Mouse (Mus musculus): ENCODE measurements at regions not wholly inside any gene's neighbourhood (a gene's known extent, or its start where the extent isn't known, plus 50 kb on each side); places are given as distances from the start of the nearest gene placed in this dataset.

- no peaks in the 10 kb centered on the region for H3K27me3 ChIP-seq (ENCODE audit: insufficient read depth, low read length)
- peak; percentile 61 for TF ChIP-seq CTCF (IDR thresholded peaks at IDR 0.05; ENCODE audit: low read depth)
- peak; percentile 18 for DNase-seq (ENCODE audit: low spot score)
- no peak overlapping the region for H3K4me2 ChIP-seq (ENCODE audit: low read length)
- no peaks in the 10 kb centered on the region for H3K9me3 ChIP-seq (replicated peaks; ENCODE audit: low read length)
- ATAC-seq (replicated peaks; ENCODE audit: low FRiP score, low read depth), result no peak
- no peak overlapping the region for H3K27ac ChIP-seq
- no peaks in the 10 kb centered on the region for H3K4me1 ChIP-seq (replicated peaks; ENCODE audit: insufficient read depth, low read length)
- no peaks in the 10 kb centered on the region for H3K36me3 ChIP-seq (ENCODE audit: insufficient read depth, low read length)
- WGBS, result 65% methylated on average over 1 of the region's 1 CpGs
- H3K4me3 ChIP-seq (replicated peaks; ENCODE audit: low read depth, low read length), result no peak overlapping the region
- no peak overlapping the region for H3K9ac ChIP-seq (ENCODE audit: low read depth, low read length)
Measured at GRCm38 (mm10) chr8:31518903-31519302, 1909.6 kb upstream of the 5930422O12Rik start.

DNA sequence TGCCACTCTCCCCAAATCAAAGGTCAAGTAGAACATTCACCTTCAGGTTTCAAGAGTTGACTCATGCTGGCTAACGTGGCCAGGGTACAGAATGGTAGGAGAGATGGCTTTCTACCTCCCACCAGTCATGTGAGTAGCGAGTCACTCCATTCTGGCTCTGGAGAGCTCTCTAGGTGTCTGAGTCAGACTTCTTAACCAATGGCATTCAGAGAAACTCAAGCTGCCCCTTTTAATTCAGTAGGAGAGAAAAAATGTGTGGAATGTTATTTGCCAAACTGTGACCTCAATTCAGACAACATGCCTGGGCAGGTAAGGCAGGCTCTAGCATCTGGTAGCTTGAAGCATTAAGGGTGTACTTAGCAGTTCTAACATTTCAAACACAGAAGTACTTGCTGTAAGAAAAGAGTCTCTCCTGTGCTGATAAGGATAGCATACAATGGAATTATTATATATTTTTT is 1907.5 kb upstream of the 5930422O12Rik start:
- Histone ChIP-seq H3K36me3 (ENCODE audit: insufficient read depth, low read length) (no peaks in the 10 kb centered on the region), H3K4me2 (ENCODE audit: low read length) (no peak overlapping the region), H3K9ac (ENCODE audit: low read depth, low read length) (no peak overlapping the region), H3K4me1 (replicated peaks; ENCODE audit: insufficient read depth, low read length) (no peaks in the 10 kb centered on the region), H3K4me3 (replicated peaks; ENCODE audit: low read depth, low read length) (no peak overlapping the region), H3K27me3 (ENCODE audit: insufficient read depth, low read length) (no peaks in the 10 kb centered on the region), H3K9me3 (replicated peaks; ENCODE audit: low read length) (no peaks in the 10 kb centered on the region), H3K27ac (no peak overlapping the region)
- no peak for TF ChIP-seq CTCF (IDR thresholded peaks at IDR 0.05; ENCODE audit: low read depth)
- 52% methylated on average over 2 of the region's 2 CpGs for WGBS
- ATAC-seq (replicated peaks; ENCODE audit: low FRiP score, low read depth) (peak; percentile 97), DNase-seq (ENCODE audit: low spot score) (peak; percentile 64)

DNA sequence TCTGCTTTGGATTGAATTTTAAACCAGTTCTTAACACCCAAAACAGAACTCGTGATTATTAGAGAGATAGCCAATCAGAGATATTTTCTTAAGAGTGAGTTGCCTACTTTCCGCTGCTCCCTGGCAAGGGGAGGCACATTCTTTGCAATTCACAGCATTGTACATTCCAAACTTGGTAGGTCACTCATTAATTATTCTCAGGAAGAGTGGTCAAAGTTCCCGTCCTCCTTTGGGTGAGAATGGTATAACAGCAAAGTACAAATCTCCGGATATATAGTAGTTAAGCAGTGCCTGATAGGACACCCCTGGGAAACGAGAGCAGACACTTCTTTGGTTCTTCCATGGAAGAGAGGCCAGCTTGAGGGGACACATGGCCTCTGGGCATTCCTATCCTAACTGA is 1903.4 kb upstream of the 5930422O12Rik start:
- Histone ChIP-seq H3K36me3 (ENCODE audit: insufficient read depth, low read length) (no peaks in the 10 kb centered on the region), H3K27me3 (ENCODE audit: insufficient read depth, low read length) (no peaks in the 10 kb centered on the region), H3K4me2 (ENCODE audit: low read length) (no peak overlapping the region), H3K27ac (0 out of 2 replicates have a peak overlapping the region, but pooled peaks have one; percentile 50), H3K9me3 (replicated peaks; ENCODE audit: low read length) (no peaks in the 10 kb centered on the region), H3K4me3 (replicated peaks; ENCODE audit: low read depth, low read length) (no peak overlapping the region), H3K4me1 (replicated peaks; ENCODE audit: insufficient read depth, low read length) (no peaks in the 10 kb centered on the region), H3K9ac (ENCODE audit: low read depth, low read length) (no peak overlapping the region)
- peak; percentile 74 for ATAC-seq (replicated peaks; ENCODE audit: low FRiP score, low read depth)
- no peak for TF ChIP-seq CTCF (IDR thresholded peaks at IDR 0.05; ENCODE audit: low read depth)
- WGBS, result 48% methylated on average over 5 of the region's 5 CpGs
- DNase-seq (ENCODE audit: low spot score), result peak; percentile 51

GRCm38 (mm10) chr8:31539251-31539650 is 1889.3 kb upstream of the 5930422O12Rik start:
- no peak overlapping the region for H3K4me2 ChIP-seq (ENCODE audit: low read length)
- H3K27ac ChIP-seq, result no peak overlapping the region
- H3K36me3 ChIP-seq (ENCODE audit: insufficient read depth, low read length), result no peaks in the 10 kb centered on the region
- no peak for DNase-seq (ENCODE audit: low spot score)
- H3K27me3 ChIP-seq (ENCODE audit: insufficient read depth, low read length), result no peaks in the 10 kb centered on the region; the same call in 1 of the 2 replicates
- no peak overlapping the region for H3K4me3 ChIP-seq (replicated peaks; ENCODE audit: low read depth, low read length)
- ATAC-seq (replicated peaks; ENCODE audit: low FRiP score, low read depth), result no peak
- H3K9ac ChIP-seq (ENCODE audit: low read depth, low read length), result no peak overlapping the region
- no peaks in the 10 kb centered on the region for H3K4me1 ChIP-seq (replicated peaks; ENCODE audit: insufficient read depth, low read length)
- no peaks in the 10 kb centered on the region for H3K9me3 ChIP-seq (replicated peaks; ENCODE audit: low read length)
- WGBS, result 87% methylated on average over 3 of the region's 3 CpGs
- no peak for TF ChIP-seq CTCF (IDR thresholded peaks at IDR 0.05; ENCODE audit: low read depth)

DNA sequence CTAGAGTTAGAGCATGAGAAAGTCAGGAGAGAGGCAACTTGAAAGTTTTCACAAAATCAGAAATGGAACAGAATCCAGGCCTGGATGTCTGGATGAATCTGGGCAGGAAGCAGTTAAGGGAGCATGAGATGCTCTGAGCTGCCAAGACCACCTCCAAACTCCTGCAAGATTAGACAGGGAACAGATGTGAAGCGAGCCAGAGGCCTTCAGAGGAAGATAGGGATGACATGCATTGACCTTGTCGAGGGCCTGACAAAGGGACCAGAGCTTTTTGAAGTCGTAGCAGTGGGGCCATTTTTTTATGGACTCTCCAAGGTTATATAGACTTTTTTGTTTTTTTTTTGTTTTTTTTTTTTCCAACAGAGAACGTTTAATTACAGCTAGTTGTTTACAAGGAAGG is 1886.9 kb upstream of the 5930422O12Rik start:
- Histone ChIP-seq H3K36me3 (ENCODE audit: insufficient read depth, low read length) (no peaks in the 10 kb centered on the region), H3K4me3 (replicated peaks; ENCODE audit: low read depth, low read length) (no peak overlapping the region), H3K4me1 (replicated peaks; ENCODE audit: insufficient read depth, low read length) (no peaks in the 10 kb centered on the region), H3K9ac (ENCODE audit: low read depth, low read length) (no peak overlapping the region), H3K9me3 (replicated peaks; ENCODE audit: low read length) (no peaks in the 10 kb centered on the region), H3K4me2 (ENCODE audit: low read length) (no peak overlapping the region), H3K27me3 (ENCODE audit: insufficient read depth, low read length) (no peaks in the 10 kb centered on the region; the same call in 1 of the 2 replicates), H3K27ac (no peak overlapping the region)
- DNase-seq (ENCODE audit: low spot score) (no peak), ATAC-seq (replicated peaks; ENCODE audit: low FRiP score, low read depth) (no peak)
- TF ChIP-seq CTCF (IDR thresholded peaks at IDR 0.05; ENCODE audit: low read depth), result no peak
- 11% methylated on average over 4 of the region's 4 CpGs for WGBS

- ATAC-seq (replicated peaks; ENCODE audit: low FRiP score, low read depth), result peak; percentile 54
Measured at GRCm38 (mm10) chr8:31574136-31574535, 1854.4 kb upstream of the 5930422O12Rik start.

GRCm38 (mm10) chr8:31576129-31576528 is 1852.4 kb upstream of the 5930422O12Rik start:
- ATAC-seq (replicated peaks; ENCODE audit: low FRiP score, low read depth) (no peak), DNase-seq (ENCODE audit: low spot score) (peak; percentile 11)
- Histone ChIP-seq H3K4me2 (ENCODE audit: low read length) (no peak overlapping the region), H3K27ac (no peak overlapping the region), H3K9ac (ENCODE audit: low read depth, low read length) (no peak overlapping the region), H3K4me3 (replicated peaks; ENCODE audit: low read depth, low read length) (no peak overlapping the region), H3K36me3 (ENCODE audit: insufficient read depth, low read length) (no peaks in the 10 kb centered on the region), H3K9me3 (replicated peaks; ENCODE audit: low read length) (no peaks in the 10 kb centered on the region), H3K27me3 (ENCODE audit: insufficient read depth, low read length) (no peaks in the 10 kb centered on the region), H3K4me1 (replicated peaks; ENCODE audit: insufficient read depth, low read length) (no peaks in the 10 kb centered on the region)
- 74% methylated on average over 2 of the region's 2 CpGs for WGBS
- TF ChIP-seq CTCF (IDR thresholded peaks at IDR 0.05; ENCODE audit: low read depth), result no peak

More at GRCm38 (mm10) chr8:31574136-31574535, 1854.4 kb upstream of the 5930422O12Rik start:
- Histone ChIP-seq H3K4me2 (ENCODE audit: low read length) (no peak overlapping the region), H3K27ac (no peak overlapping the region), H3K27me3 (ENCODE audit: insufficient read depth, low read length) (no peaks in the 10 kb centered on the region), H3K9ac (ENCODE audit: low read depth, low read length) (no peak overlapping the region), H3K4me1 (replicated peaks; ENCODE audit: insufficient read depth, low read length) (no peaks in the 10 kb centered on the region), H3K36me3 (ENCODE audit: insufficient read depth, low read length) (no peaks in the 10 kb centered on the region), H3K9me3 (replicated peaks; ENCODE audit: low read length) (no peaks in the 10 kb centered on the region), H3K4me3 (replicated peaks; ENCODE audit: low read depth, low read length) (no peak overlapping the region)
- DNase-seq (ENCODE audit: low spot score), result no peak
- no peak for TF ChIP-seq CTCF (IDR thresholded peaks at IDR 0.05; ENCODE audit: low read depth)

Data from kidney, postnatal 0 days (tissue).